ENCODE assay signal across 8 mouse cellular contexts in genomic region chr19:40830703-40831415, GRCm38 (mm10). TPM values are rescaled to one million over a fixed set of nuclear protein-coding genes. Genes with fewer than 3 reads are reported as not detected.
A peak's percentile ranks its signal among the peaks of the same experiment; 100 is the strongest.
DNase-seq lines count a peak whose midpoint lies in the region; ATAC-seq and TF ChIP-seq lines count a peak whose summit lies in the region.

Ccnj (plus strand) TSS chr19:40831279.

- H3K9ac ChIP-seq in embryonic facial prominence, embryonic 15.5 days = peak within 1 kb of the TSS; percentile 91
- H3K9ac ChIP-seq in kidney, embryonic 14.5 days (ENCODE audit: low read depth, low read length) = peak within 1 kb of the TSS; percentile 99
- H3K9ac ChIP-seq in limb, embryonic 14.5 days (ENCODE audit: low read depth, low read length, severe bottlenecking) = peak within 1 kb of the TSS; percentile 98
- H3K9ac ChIP-seq in midbrain, embryonic 16.5 days (ENCODE audit: low read depth, low read length) = peak within 1 kb of the TSS; percentile 95

- no peaks in the 10 kb centered on the region for H3K9me3 ChIP-seq in embryonic facial prominence, embryonic 15.5 days (replicated peaks)
- H3K9me3 ChIP-seq in kidney, embryonic 14.5 days (ENCODE audit: control insufficient read depth, low read length) = no peaks in the 10 kb centered on the region
- H3K9me3 ChIP-seq in limb, embryonic 14.5 days (ENCODE audit: control insufficient read depth, low read length) = no peaks in the 10 kb centered on the region
- no peaks in the 10 kb centered on the region for H3K9me3 ChIP-seq in midbrain, embryonic 16.5 days (replicated peaks; ENCODE audit: control insufficient read depth, low read length, poor library complexity, severe bottlenecking)

- ATAC-seq in embryonic facial prominence, embryonic 15.5 days (ENCODE audit: insufficient number of reproducible peaks, low FRiP score, low TSS enrichment, low read depth) = peak; percentile 97
- peak; percentile 99 for ATAC-seq in kidney, embryonic 14.5 days (ENCODE audit: low FRiP score, low TSS enrichment)
- ATAC-seq in limb, embryonic 14.5 days (ENCODE audit: low FRiP score, low read depth) = peak; percentile 98
- ATAC-seq in midbrain, embryonic 16.5 days = peak; percentile 99

- peaks cover 4% of the 10 kb centered on the region; the same call in 1 of the 2 replicates for H3K4me1 ChIP-seq in bone marrow macrophage, adult 2 months (ENCODE audit: control insufficient read depth, insufficient read depth, low read length)
- H3K4me1 ChIP-seq in embryonic facial prominence, embryonic 15.5 days = peaks cover 19% of the 10 kb centered on the region
- peaks cover 15% of the 10 kb centered on the region for H3K4me1 ChIP-seq in kidney, embryonic 14.5 days (ENCODE audit: control insufficient read depth, insufficient read depth, low read length)
- peaks cover 16% of the 10 kb centered on the region for H3K4me1 ChIP-seq in limb, embryonic 14.5 days (ENCODE audit: control insufficient read depth, insufficient read depth, low read length)
- peaks cover 42% of the 10 kb centered on the region for H3K4me1 ChIP-seq in midbrain, embryonic 16.5 days (ENCODE audit: control insufficient read depth, insufficient read depth, low read length)
- peaks cover 6% of the 10 kb centered on the region for H3K4me1 ChIP-seq in spleen, adult 2 months (ENCODE audit: control insufficient read depth, insufficient read depth, insufficient read length)

- TF ChIP-seq CTCF in bone marrow macrophage, adult 2 months (IDR thresholded peaks at IDR 0.05; ENCODE audit: low read depth, low read length) = no peak
- TF ChIP-seq CTCF in spleen, adult 2 months (IDR thresholded peaks at IDR 0.05; ENCODE audit: extremely low read depth, insufficient read depth, insufficient read length, insufficient replicate concordance) = no peak

- WGBS in embryonic facial prominence, embryonic 15.5 days = under 1% methylated on average over 71 of the region's 71 CpGs
- WGBS in kidney, embryonic 14.5 days = under 1% methylated on average over 63 of the region's 71 CpGs
- WGBS in limb, embryonic 14.5 days = under 1% methylated on average over 44 of the region's 71 CpGs
- WGBS in midbrain, embryonic 16.5 days = under 1% methylated on average over 61 of the region's 71 CpGs
- under 1% methylated on average over 67 of the region's 71 CpGs for WGBS in spleen, adult 2 months

- DNase-seq in B cell, adult 2 months = peak; percentile 93 to 96
- peak; percentile 93 to 95 for DNase-seq in heart, adult 9 months (ENCODE audit: low spot score in 2 of 2)
- DNase-seq in limb, embryonic 14.5 days (ENCODE audit: low spot score) = peak; percentile 91
- peak; percentile 67 to 93 for DNase-seq in spleen, adult 2 months (ENCODE audit: low read depth in 1 of 2, low spot score in 2 of 2)

- no peak for TF ChIP-seq POLR2A in bone marrow macrophage, adult 2 months (IDR thresholded peaks at IDR 0.05; ENCODE audit: borderline replicate concordance, low read depth, low read length)
- TF ChIP-seq POLR2A in limb, embryonic 14.5 days (IDR thresholded peaks at IDR 0.05; ENCODE audit: borderline replicate concordance, extremely low read depth, insufficient read depth, insufficient read length) = peak; percentile 76; the same call in 1 of the 2 replicates
- TF ChIP-seq POLR2A in spleen, adult 2 months (IDR thresholded peaks at IDR 0.05; ENCODE audit: low read depth, low read length) = peak; percentile 50

- H3K27ac ChIP-seq in bone marrow macrophage, adult 2 months (ENCODE audit: insufficient read depth, low read depth, low read length) = peak within 1 kb of the TSS; percentile 28
- peak within 1 kb of the TSS; percentile 89 for H3K27ac ChIP-seq in embryonic facial prominence, embryonic 15.5 days (replicated peaks)
- H3K27ac ChIP-seq in kidney, embryonic 14.5 days (ENCODE audit: low read depth, low read length) = peak within 1 kb of the TSS; percentile 90
- peak within 1 kb of the TSS; percentile 94 for H3K27ac ChIP-seq in limb, embryonic 14.5 days (replicated peaks; ENCODE audit: low read depth, low read length)
- H3K27ac ChIP-seq in midbrain, embryonic 16.5 days (ENCODE audit: low read length) = peak within 1 kb of the TSS; percentile 96
- peak within 1 kb of the TSS; percentile 87 for H3K27ac ChIP-seq in spleen, adult 2 months (ENCODE audit: insufficient read depth, low read length)

- peak within 1 kb of the TSS; percentile 77 for H3K4me3 ChIP-seq in bone marrow macrophage, adult 2 months (ENCODE audit: insufficient read depth, low read length)
- H3K4me3 ChIP-seq in embryonic facial prominence, embryonic 15.5 days (replicated peaks) = peak within 1 kb of the TSS; percentile 90
- peak within 1 kb of the TSS; percentile 90 for H3K4me3 ChIP-seq in kidney, embryonic 14.5 days (ENCODE audit: low read length)
- H3K4me3 ChIP-seq in limb, embryonic 14.5 days (replicated peaks; ENCODE audit: low read length) = peak within 1 kb of the TSS; percentile 94
- peak within 1 kb of the TSS; percentile 78 for H3K4me3 ChIP-seq in midbrain, embryonic 16.5 days (ENCODE audit: low read depth, low read length)
- H3K4me3 ChIP-seq in spleen, adult 2 months (ENCODE audit: extremely low read depth, insufficient read depth, insufficient read length) = peak within 1 kb of the TSS; percentile 94

- no peaks in the 10 kb centered on the region for H3K27me3 ChIP-seq in embryonic facial prominence, embryonic 15.5 days
- H3K27me3 ChIP-seq in kidney, embryonic 14.5 days (ENCODE audit: control insufficient read depth, insufficient read depth, low read length) = no peaks in the 10 kb centered on the region
- no peaks in the 10 kb centered on the region for H3K27me3 ChIP-seq in limb, embryonic 14.5 days (ENCODE audit: control insufficient read depth, insufficient read depth, low read length)
- H3K27me3 ChIP-seq in midbrain, embryonic 16.5 days (ENCODE audit: control insufficient read depth, insufficient read depth, low read depth, low read length) = no peaks in the 10 kb centered on the region
- no peaks in the 10 kb centered on the region for H3K27me3 ChIP-seq in spleen, adult 2 months (ENCODE audit: control insufficient read depth, insufficient read depth, low read length)

- peak within 1 kb of the TSS; percentile 75 for H3K4me2 ChIP-seq in embryonic facial prominence, embryonic 15.5 days (replicated peaks)
- H3K4me2 ChIP-seq in kidney, embryonic 14.5 days (replicated peaks; ENCODE audit: low read depth, low read length) = peak within 1 kb of the TSS; percentile 76
- H3K4me2 ChIP-seq in limb, embryonic 14.5 days (replicated peaks; ENCODE audit: low read depth, low read length, severe bottlenecking) = peak within 1 kb of the TSS; percentile 55
- peak within 1 kb of the TSS; percentile 89 for H3K4me2 ChIP-seq in midbrain, embryonic 16.5 days (ENCODE audit: low read length)

- H3K36me3 ChIP-seq in embryonic facial prominence, embryonic 15.5 days = no peaks in the 10 kb centered on the region
- no peaks in the 10 kb centered on the region for H3K36me3 ChIP-seq in kidney, embryonic 14.5 days (ENCODE audit: control insufficient read depth, insufficient read depth, low read length)
- H3K36me3 ChIP-seq in limb, embryonic 14.5 days (ENCODE audit: control insufficient read depth, insufficient read depth, low read length) = no peaks in the 10 kb centered on the region; the same call in 1 of the 2 replicates
- no peaks in the 10 kb centered on the region for H3K36me3 ChIP-seq in midbrain, embryonic 16.5 days (ENCODE audit: control insufficient read depth, insufficient read depth, low read length)
- H3K36me3 ChIP-seq in spleen, adult 2 months (ENCODE audit: control insufficient read depth, insufficient read depth, low read length) = no peaks in the 10 kb centered on the region

RNA-seq across cellular contexts. Expression of gene Ccnj, which starts in this region (rescaled TPM):
- 3.6 and 3.8 TPM in 2 replicates for polyA plus RNA-seq in bone marrow macrophage, adult 2 months (2012; ENCODE audit: insufficient read depth, insufficient read length, missing spikeins)
- 11.1 TPM in 2 replicates for polyA plus RNA-seq in embryonic facial prominence, embryonic 15.5 days (2015; fragmentation: Nextera tagmentation; extraction: Ambion mirVana)
- 6.7 and 13.4 TPM in 2 replicates for polyA plus RNA-seq in kidney, embryonic 14.5 days (2014; fragmentation: Nextera tagmentation; extraction: Ambion mirVana)
- polyA plus RNA-seq in limb, embryonic 14.5 days (2012; rRNA removed) = 12.3 and 14.0 TPM in 2 replicates
- polyA plus RNA-seq in limb, embryonic 14.5 days (2014; fragmentation: Nextera tagmentation; extraction: Ambion mirVana) = 9.8 and 10.2 TPM in 2 replicates
- polyA plus RNA-seq in midbrain, embryonic 16.5 days (2015; fragmentation: Nextera tagmentation; extraction: Ambion mirVana) = 16.7 and 19.8 TPM in 2 replicates
- polyA plus RNA-seq in spleen, adult 2 months (2012; rRNA removed) = 8.4 and 10.5 TPM in 2 replicates

Comparison
In these comparisons a context has a peak if more than half of its experiments do, and no peak if none do; other contexts are left out.
1. Peak in every context shown above with its lines: DNase-seq, ATAC-seq, H3K4me3 ChIP-seq and H3K27ac ChIP-seq.
2. H3K27ac ChIP-seq: peak in every context shown above with its lines; median percentile 96 in midbrain, embryonic 16.5 days; 94 in limb, embryonic 14.5 days; 90 in kidney, embryonic 14.5 days; 89 in embryonic facial prominence, embryonic 15.5 days; 87 in spleen, adult 2 months; 28 in bone marrow macrophage, adult 2 months.